Mouse (Mus musculus) MEL (cell line): Measurements from ENCODE around the gene Tbxas1.

ENCODE experiments used
- CHD2 ChIP-seq: IDR thresholded peaks from 2 replicates; pipeline ENCODE4 v1.6.1; 2011; ENCODE audit warnings: low read length, improper control_type of control experiment
- CTCF ChIP-seq, 3 experiments: IDR thresholded peaks in 2 of 3; conservative IDR thresholded peaks in 1 of 3; 2 replicates each; pipeline ENCODE4 v1.5.1; 2011 to 2012; ENCODE audit warnings: low read length in 3 of 3, low read depth in 2 of 3, mild to moderate bottlenecking in 2 of 3, improper control_type of control experiment in 1 of 3, inconsistent platforms in 1 of 3, mixed read lengths in 1 of 3, moderate library complexity in 1 of 3; ENCODE audit not compliant: control insufficient read depth in 1 of 3, insufficient read depth in 1 of 3, poor library complexity in 1 of 3, severe bottlenecking in 1 of 3
- GATA1 ChIP-seq: IDR thresholded peaks from 2 replicates; pipeline ENCODE4 v1.6.1; 2011; ENCODE audit warnings: low read depth, low read length, improper control_type of control experiment
- MXI1 ChIP-seq: IDR thresholded peaks from 2 replicates; pipeline ENCODE4 v1.6.1; 2011; ENCODE audit warnings: mild to moderate bottlenecking, low read depth, low read length, improper control_type of control experiment
- POLR2A ChIP-seq, 2 experiments: IDR thresholded peaks; 2 replicates each; pipeline ENCODE4 v1.6.1; 2011 to 2012; ENCODE audit warnings: low read length in 2 of 2, mild to moderate bottlenecking in 2 of 2, control low read depth in 1 of 2, improper control_type of control experiment in 1 of 2, low read depth in 1 of 2, moderate library complexity in 1 of 2; ENCODE audit not compliant: control insufficient read depth in 1 of 2, insufficient read depth in 1 of 2, poor library complexity in 1 of 2
- RAD21 ChIP-seq: IDR thresholded peaks from 2 replicates; pipeline ENCODE4 v1.6.1; 2011; ENCODE audit warnings: mild to moderate bottlenecking, low read depth, low read length, improper control_type of control experiment
- TAL1 ChIP-seq: IDR thresholded peaks from 2 replicates; pipeline ENCODE4 v1.6.1; 2012; ENCODE audit warnings: mild to moderate bottlenecking, inconsistent platforms, low read length, moderate library complexity, mixed read lengths
- TCF12 ChIP-seq: IDR thresholded peaks from 2 replicates; pipeline ENCODE4 v1.6.1; 2014; ENCODE audit warnings: low read depth, mild to moderate bottlenecking, inconsistent platforms, low read length, improper control_type of control experiment, moderate library complexity
- ZMIZ1 ChIP-seq: IDR thresholded peaks from 2 replicates; pipeline ENCODE4 v1.6.1; 2012; ENCODE audit warnings: low read depth, mild to moderate bottlenecking, inconsistent platforms, low read length, improper control_type of control experiment, moderate library complexity

- TF ChIP-seq CTCF (IDR thresholded peaks at IDR 0.05 in 2 of 3, conservative IDR thresholded peaks at IDR 0.05 in 1 of 3; ENCODE audit: control insufficient read depth in 1 of 3, insufficient read depth in 1 of 3, low read depth in 2 of 3, low read length in 3 of 3, poor library complexity in 1 of 3, severe bottlenecking in 1 of 3) (no peak), TAL1 (no peak), ZMIZ1 (no peak), GATA1 (no peak), CHD2 (no peak), MXI1 (no peak), TCF12 (no peak), RAD21 (no peak), POLR2A (IDR thresholded peaks at IDR 0.05; ENCODE audit: control insufficient read depth in 1 of 2, insufficient read depth in 1 of 2, low read depth in 1 of 2, low read length in 2 of 2, poor library complexity in 1 of 2) (no peak)
Measured at GRCm38 (mm10) chr6:38868974-38869373, 6.2 kb upstream of the Tbxas1 start.
